In genomic region chr14:33146287-33146686, GRCm38 (mm10) we compare ENCODE assay signal across 9 mouse cellular contexts. TPM values are rescaled to one million over a fixed set of nuclear protein-coding genes. Genes with fewer than 3 reads are reported as not detected.
DNase-seq lines count a peak whose midpoint lies in the region; ATAC-seq and TF ChIP-seq lines count a peak whose summit lies in the region.
"Had no signal": no experiment of that assay in that cellular context is flagged by ENCODE, and none has a peak within 500 bp of the region (broad histone marks: within the 10 kb centered on the region; RNA-seq: fewer than 3 reads in every experiment).

No protein-coding gene starts in this region.

- TF ChIP-seq POLR2A in lung, adult 2 months (IDR thresholded peaks at IDR 0.05; ENCODE audit: borderline replicate concordance, extremely low read depth, low read depth, low read length) = no peak

- peak; percentile 46; the same call in 1 of the 2 replicates for TF ChIP-seq CTCF in lung, adult 2 months (IDR thresholded peaks at IDR 0.05; ENCODE audit: insufficient read depth, low read length)

- no peak overlapping the region for H3K9ac ChIP-seq in midbrain, embryonic 13.5 days (replicated peaks)
- no peak overlapping the region for H3K9ac ChIP-seq in forebrain, embryonic 15.5 days (replicated peaks)
- H3K9ac ChIP-seq: midbrain, embryonic 12.5 days had no signal

- no peaks in the 10 kb centered on the region for H3K4me1 ChIP-seq in lung, adult 2 months (ENCODE audit: control insufficient read depth, insufficient read depth, low read length)
- H3K4me1 ChIP-seq in midbrain, embryonic 13.5 days (replicated peaks) = no peaks in the 10 kb centered on the region
- H3K4me1 ChIP-seq in forebrain, embryonic 15.5 days = no peaks in the 10 kb centered on the region
- H3K4me1 ChIP-seq: midbrain, embryonic 12.5 days had no signal

- 0 out of 2 replicates have a peak, but pooled peaks have one; percentile 52 for ATAC-seq in frontal cortex, adult (ENCODE audit: low TSS enrichment)
- peak; percentile 61; the same call in 1 of the 2 replicates for ATAC-seq in monocyte, adult 5-6 weeks (replicated peaks; ENCODE audit: insufficient number of reproducible peaks, low FRiP score, low TSS enrichment, poor library complexity, severe bottlenecking)
- no peak for ATAC-seq in midbrain, embryonic 13.5 days
- no peak for ATAC-seq in forebrain, embryonic 15.5 days (replicated peaks)

- WGBS in lung, adult 2 months = 10% methylated on average over 2 of the region's 2 CpGs
- 27% methylated on average over 2 of the region's 2 CpGs for WGBS in midbrain, embryonic 13.5 days
- 22% methylated on average over 2 of the region's 2 CpGs for WGBS in forebrain, embryonic 15.5 days

- no peaks in the 10 kb centered on the region for H3K36me3 ChIP-seq in midbrain, embryonic 13.5 days
- no peaks in the 10 kb centered on the region for H3K36me3 ChIP-seq in forebrain, embryonic 15.5 days
- H3K36me3 ChIP-seq: midbrain, embryonic 12.5 days had no signal

- peaks cover 43% of the 10 kb centered on the region for H3K27me3 ChIP-seq in midbrain, embryonic 13.5 days
- no peaks in the 10 kb centered on the region for H3K27me3 ChIP-seq in forebrain, embryonic 15.5 days

- H3K4me2 ChIP-seq in midbrain, embryonic 13.5 days (replicated peaks) = no peak overlapping the region
- no peak overlapping the region for H3K4me2 ChIP-seq in forebrain, embryonic 15.5 days (replicated peaks)
- H3K4me2 ChIP-seq: midbrain, embryonic 12.5 days had no signal

- no peak overlapping the region for H3K4me3 ChIP-seq in lung, adult 2 months (replicated peaks; ENCODE audit: extremely low read depth, low read depth, low read length)
- H3K4me3 ChIP-seq in midbrain, embryonic 13.5 days (replicated peaks) = no peak overlapping the region
- H3K4me3 ChIP-seq in forebrain, embryonic 15.5 days = no peak overlapping the region
- H3K4me3 ChIP-seq: midbrain, embryonic 12.5 days had no signal

- DNase-seq in frontal cortex, postnatal 25 days (ENCODE audit: low spot score in 2 of 2) = no peak
- DNase-seq in lung, adult 2 months = no peak
- DNase-seq in lung, postnatal 10 days = no peak
- peak; percentile 3 for DNase-seq in WW6 (ENCODE audit: low read depth, low spot score)

- H3K9me3 ChIP-seq in midbrain, embryonic 13.5 days = no peaks in the 10 kb centered on the region
- H3K9me3 ChIP-seq in forebrain, embryonic 15.5 days = no peaks in the 10 kb centered on the region
- H3K9me3 ChIP-seq: midbrain, embryonic 12.5 days had no signal

- H3K27ac ChIP-seq in midbrain, embryonic 13.5 days = no peak overlapping the region
- H3K27ac ChIP-seq in forebrain, embryonic 15.5 days (replicated peaks) = no peak overlapping the region
- H3K27ac ChIP-seq: midbrain, embryonic 12.5 days had no signal

RNA-seq across cellular contexts. Expression of gene Wdfy4, which starts 39.0 kb away (rescaled TPM):
- 12.5 and 14.0 TPM in 2 replicates for polyA plus RNA-seq in lung, adult 2 months (2012; rRNA removed)
- 61.0 to 91.5 TPM (median 84.2 TPM) in 3 replicates for total RNA-seq in monocyte, adult 5-6 weeks (2017)
- 0.05 and 0.09 TPM in 2 replicates for polyA plus RNA-seq in midbrain, embryonic 13.5 days (2015; fragmentation: Nextera tagmentation; extraction: Ambion mirVana)
- 0.08 and 0.23 TPM in 2 replicates for polyA plus RNA-seq in forebrain, embryonic 15.5 days (2015; fragmentation: Nextera tagmentation; extraction: Ambion mirVana)

Comparison
In these comparisons a context has a peak if more than half of its experiments do, and no peak if none do; other contexts are left out.
1. ATAC-seq: peak in frontal cortex, adult (single experiment) and monocyte, adult 5-6 weeks (single experiment); none in midbrain, embryonic 13.5 days (single experiment) and forebrain, embryonic 15.5 days (single experiment).
2. RNA of gene Wdfy4, which starts 39.0 kb away (polyA plus RNA-seq): 12.5 to 14.0 TPM in lung, adult 2 months; 0.08 to 0.23 TPM in forebrain, embryonic 15.5 days and 0.05 to 0.09 TPM in midbrain, embryonic 13.5 days; every median in the first group is over 10 times any median in the second.